Mouse (Mus musculus): ENCODE results near the gene Flywch1.

DNA sequence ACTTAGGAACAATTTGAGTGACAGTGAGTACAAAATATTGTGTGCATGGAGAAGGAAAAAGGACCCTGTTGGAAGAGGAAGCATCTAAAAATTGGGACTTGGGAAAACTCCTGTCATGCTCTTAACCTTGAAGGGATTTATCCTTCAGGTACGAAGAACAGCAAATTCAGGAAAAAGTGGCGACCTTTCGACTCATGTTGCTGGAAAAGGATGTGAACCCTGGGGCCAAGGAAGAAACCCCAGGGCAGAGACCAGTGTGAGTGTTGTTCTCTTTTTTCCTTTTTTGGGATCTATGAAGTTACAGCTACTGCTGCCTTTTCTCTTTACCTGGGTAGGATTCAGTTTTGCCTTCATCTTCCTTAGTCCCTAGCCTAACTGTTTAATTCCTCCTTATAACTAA lies 36.5 kb upstream of the Flywch1 start:
- TF ChIP-seq CTCF (IDR thresholded peaks at IDR 0.05; ENCODE audit: low read depth) (no peak), EP300 (optimal IDR thresholded peaks at IDR 0.05) (no peak)
